Mouse (Mus musculus): Measurements from ENCODE around the gene Btaf1.

GRCm38 (mm10) chr19:36927800-36928361 is 2.0 kb downstream of the Btaf1 start:
- TF ChIP-seq POLR2A (IDR thresholded peaks at IDR 0.05; ENCODE audit: low read depth, low read length) (no peak), CTCF (IDR thresholded peaks at IDR 0.05; ENCODE audit: borderline replicate concordance, insufficient read depth, low read length) (no peak)

All from embryonic fibroblast, embryonic 13.5 days (primary cell).